Mouse (Mus musculus) myocyte (in vitro differentiated cells): ENCODE data around the gene Auts2. TPM values are rescaled to one million over a fixed set of nuclear protein-coding genes. Genes with fewer than 3 reads are reported as not detected.

Experiments used
- H3K27me3 ChIP-seq: one replicate; pipeline ENCODE4 v1.6.1; 2011; ENCODE audit not compliant: control insufficient read depth, insufficient read depth, insufficient read length
- H3K36me3 ChIP-seq: one replicate; pipeline ENCODE4 v1.6.1; 2011; ENCODE audit not compliant: control insufficient read depth, insufficient read depth
- H3K4me2 ChIP-seq: one replicate; pipeline ENCODE4 v1.6.1; 2011; ENCODE audit warnings: low read depth, control low read depth
- H3K4me3 ChIP-seq: one replicate; pipeline ENCODE4 v1.5.1; 2011; ENCODE audit warnings: mild to moderate bottlenecking, control low read depth, moderate library complexity
- H3K79me2 ChIP-seq: one replicate; pipeline ENCODE4 v1.6.1; 2011; ENCODE audit not compliant: control insufficient read depth, insufficient read depth
- H3ac ChIP-seq: one replicate; pipeline ENCODE4 v1.6.1; 2011; ENCODE audit not compliant: control insufficient read depth, insufficient read length
- CEBPB ChIP-seq: IDR thresholded peaks from 2 replicates; pipeline ENCODE4 v1.6.1; 2011; ENCODE audit warnings: mild to moderate bottlenecking, moderate library complexity; ENCODE audit not compliant: poor library complexity, insufficient read depth, severe bottlenecking
- E2F4 ChIP-seq: IDR thresholded peaks from one replicate; pipeline ENCODE4 v1.6.1; 2011; ENCODE audit warnings: mild to moderate bottlenecking, control low read depth, moderate library complexity; ENCODE audit not compliant: insufficient read depth
- MAX ChIP-seq: IDR thresholded peaks from one replicate; pipeline ENCODE4 v1.6.1; 2011; ENCODE audit warnings: low read depth, mild to moderate bottlenecking, control low read depth
- MYOD1 ChIP-seq, 3 experiments: IDR thresholded peaks; one replicate each; pipeline ENCODE4 v1.6.1; 2011; ENCODE audit warnings: control low read depth in 2 of 3, low read depth in 2 of 3, mild to moderate bottlenecking in 2 of 3, moderate library complexity in 1 of 3; ENCODE audit not compliant: insufficient read length in 2 of 3, control insufficient read depth in 1 of 3
- MYOG ChIP-seq, 3 experiments: IDR thresholded peaks; one replicate each; pipeline ENCODE4 v1.6.1; 2011; ENCODE audit warnings: control low read depth in 2 of 3, low read depth in 2 of 3, mild to moderate bottlenecking in 2 of 3; ENCODE audit not compliant: insufficient read length in 2 of 3, control insufficient read depth in 1 of 3, insufficient read depth in 1 of 3
- POLR2A ChIP-seq: IDR thresholded peaks from one replicate; pipeline ENCODE4 v1.6.1; 2011; ENCODE audit warnings: low read depth, mild to moderate bottlenecking, control low read depth, moderate library complexity; ENCODE audit not compliant: insufficient read length
- POLR2AphosphoS2 ChIP-seq: IDR thresholded peaks from one replicate; pipeline ENCODE4 v1.6.1; 2011; ENCODE audit warnings: low read depth, control low read depth; ENCODE audit not compliant: insufficient read length
- REST ChIP-seq: IDR thresholded peaks from one replicate; pipeline ENCODE4 v1.6.1; 2011; ENCODE audit warnings: mild to moderate bottlenecking, control low read depth, moderate library complexity; ENCODE audit not compliant: insufficient read depth, insufficient read length
- SRF ChIP-seq: IDR thresholded peaks from one replicate; pipeline ENCODE4 v1.6.1; 2011; ENCODE audit warnings: low read depth; ENCODE audit not compliant: control insufficient read depth, insufficient read length
- TCF12 ChIP-seq: IDR thresholded peaks from one replicate; pipeline ENCODE4 v1.6.1; 2011; ENCODE audit warnings: mild to moderate bottlenecking, control low read depth; ENCODE audit not compliant: poor library complexity, insufficient read depth, severe bottlenecking
- TCF3 ChIP-seq: IDR thresholded peaks from one replicate; pipeline ENCODE4 v1.6.1; 2011; ENCODE audit warnings: low read depth, control low read depth; ENCODE audit not compliant: insufficient read length
- USF1 ChIP-seq: IDR thresholded peaks from one replicate; pipeline ENCODE4 v1.6.1; 2011; ENCODE audit warnings: low read depth, mild to moderate bottlenecking, control low read depth, moderate library complexity
- polyA plus RNA-seq: library from polyadenylated mRNA; unstranded; fragments of >200 nt; fragmentation: generic; extraction: Trizol; gene quantifications from one replicate; pipeline ENCODE4 v1.2.1, GENCODE M21; 2012; ENCODE audit warnings: missing spikeins

Auts2 gene
- polyA plus RNA-seq, 1 experiment = 8.0 TPM

GRCm38 (mm10) chr5:131546414-131546813 lies 996.7 kb downstream of the Auts2 start:
- no peaks in the 10 kb centered on the region for H3K36me3 ChIP-seq
- no peaks in the 10 kb centered on the region for H3K27me3 ChIP-seq
- H3ac ChIP-seq = no peak overlapping the region
- no peak overlapping the region for H3K4me3 ChIP-seq
- H3K4me2 ChIP-seq = no peak overlapping the region
- H3K79me2 ChIP-seq = no peaks in the 10 kb centered on the region
- TF ChIP-seq POLR2AphosphoS2 = no peak
- no peak for TF ChIP-seq POLR2A
- TF ChIP-seq TCF3 = no peak
- TF ChIP-seq MYOD1 (IDR thresholded peaks at IDR 0.05; ENCODE audit: control insufficient read depth in 1 of 3, insufficient read length in 2 of 3, low read depth in 2 of 3) = no peak

- no peak overlapping the region for H3K4me3 ChIP-seq
- no peaks in the 10 kb centered on the region for H3K36me3 ChIP-seq
- no peak overlapping the region for H3ac ChIP-seq
- no peak overlapping the region for H3K4me2 ChIP-seq
- TF ChIP-seq SRF = no peak
- TF ChIP-seq TCF12 = no peak
- TF ChIP-seq REST = no peak
- no peak for TF ChIP-seq POLR2A
- no peak for TF ChIP-seq CEBPB
- no peak for TF ChIP-seq MYOG (IDR thresholded peaks at IDR 0.05; ENCODE audit: control insufficient read depth in 1 of 3, insufficient read depth in 1 of 3, insufficient read length in 2 of 3, low read depth in 2 of 3)
- TF ChIP-seq E2F4 = no peak
- no peak for TF ChIP-seq MYOD1 (IDR thresholded peaks at IDR 0.05; ENCODE audit: control insufficient read depth in 1 of 3, insufficient read length in 2 of 3, low read depth in 2 of 3)
- no peak for TF ChIP-seq TCF3
- TF ChIP-seq USF1 = no peak
- no peak for TF ChIP-seq MAX
- no peak for TF ChIP-seq POLR2AphosphoS2
- no peaks in the 10 kb centered on the region for H3K27me3 ChIP-seq
- H3K79me2 ChIP-seq = no peaks in the 10 kb centered on the region
Observed at GRCm38 (mm10) chr5:131544381-131544780, 998.8 kb downstream of the Auts2 start.

- peak overlapping the region; percentile 65 for H3K4me2 ChIP-seq
- H3K36me3 ChIP-seq = no peaks in the 10 kb centered on the region
- peaks cover 35% of the 10 kb centered on the region for H3K79me2 ChIP-seq
- no peaks in the 10 kb centered on the region for H3K27me3 ChIP-seq
- TF ChIP-seq MYOG (IDR thresholded peaks at IDR 0.05; ENCODE audit: control insufficient read depth in 1 of 3, insufficient read depth in 1 of 3, insufficient read length in 2 of 3, low read depth in 2 of 3) (peak in 2 of 3 experiments; percentile 88), SRF (no peak), POLR2A (peak; percentile 89), E2F4 (no peak), MYOD1 (IDR thresholded peaks at IDR 0.05; ENCODE audit: control insufficient read depth in 1 of 3, insufficient read length in 2 of 3, low read depth in 2 of 3) (peak in 2 of 3 experiments; percentile 75 to 89), TCF3 (peak; percentile 48), USF1 (no peak), POLR2AphosphoS2 (peak; percentile 80)
- peak overlapping the region; percentile 68 for H3K4me3 ChIP-seq
- peak overlapping the region; percentile 96 for H3ac ChIP-seq
Observed at GRCm38 (mm10) chr5:131538311-131538915, 1004.7 kb downstream of the Auts2 start.

GRCm38 (mm10) chr5:131537831-131538310 lies 1005.3 kb downstream of the Auts2 start:
- Histone ChIP-seq H3K79me2 (peaks cover 41% of the 10 kb centered on the region), H3K27me3 (no peaks in the 10 kb centered on the region), H3K4me3 (peak overlapping the region; percentile 68), H3ac (peak overlapping the region; percentile 96), H3K36me3 (no peaks in the 10 kb centered on the region), H3K4me2 (peak overlapping the region; percentile 94)
- no peak for TF ChIP-seq USF1
- TF ChIP-seq POLR2AphosphoS2 = no peak
- TF ChIP-seq MAX = no peak
- TF ChIP-seq SRF = no peak
- no peak for TF ChIP-seq REST
- no peak for TF ChIP-seq TCF12
- TF ChIP-seq TCF3 = no peak
- TF ChIP-seq POLR2A = no peak
- no peak for TF ChIP-seq CEBPB
- no peak for TF ChIP-seq E2F4
- no peak for TF ChIP-seq MYOD1 (IDR thresholded peaks at IDR 0.05; ENCODE audit: control insufficient read depth in 1 of 3, insufficient read length in 2 of 3, low read depth in 2 of 3)
- no peak for TF ChIP-seq MYOG (IDR thresholded peaks at IDR 0.05; ENCODE audit: control insufficient read depth in 1 of 3, insufficient read depth in 1 of 3, insufficient read length in 2 of 3, low read depth in 2 of 3)

- peak overlapping the region; percentile 68 for H3K4me3 ChIP-seq
- no peak for TF ChIP-seq USF1
- TF ChIP-seq TCF3 = no peak
- peak; percentile 15 for TF ChIP-seq POLR2AphosphoS2
- TF ChIP-seq MYOG (IDR thresholded peaks at IDR 0.05; ENCODE audit: control insufficient read depth in 1 of 3, insufficient read depth in 1 of 3, insufficient read length in 2 of 3, low read depth in 2 of 3) = no peak
- no peak for TF ChIP-seq E2F4
- TF ChIP-seq REST = no peak
- peak in 1 of 3 experiments; percentile 3 for TF ChIP-seq MYOD1 (IDR thresholded peaks at IDR 0.05; ENCODE audit: control insufficient read depth in 1 of 3, insufficient read length in 2 of 3, low read depth in 2 of 3)
- no peak for TF ChIP-seq MAX
- TF ChIP-seq POLR2A = peak; percentile 68
- TF ChIP-seq CEBPB = no peak
- TF ChIP-seq TCF12 = no peak
- no peak for TF ChIP-seq SRF
- peak overlapping the region; percentile 96 for H3ac ChIP-seq
- peak overlapping the region; percentile 94 for H3K4me2 ChIP-seq
- H3K27me3 ChIP-seq = no peaks in the 10 kb centered on the region
- peaks cover 3% of the 10 kb centered on the region for H3K36me3 ChIP-seq
- peaks cover 41% of the 10 kb centered on the region for H3K79me2 ChIP-seq
Observed at GRCm38 (mm10) chr5:131537155-131537830, 1005.9 kb downstream of the Auts2 start.
